Mouse (Mus musculus) heart, postnatal 0 days (tissue): ENCODE measurements around the gene Chpf2.
A peak's percentile ranks its signal among the peaks of the same experiment; 100 is the strongest.

Experiments used
- CTCF ChIP-seq: IDR thresholded peaks from 2 replicates; pipeline ENCODE4 v1.5.1; 2016; ENCODE audit warnings: antibody characterized with exemption, control low read depth, low read depth
- EP300 ChIP-seq: IDR thresholded peaks from 2 replicates; pipeline ENCODE4 v1.6.1; 2016; ENCODE audit warnings: antibody characterized with exemption, low read depth

- TF ChIP-seq CTCF, result no peak; the same call in 1 of the 2 replicates
- peak; percentile 28; the same call in 1 of the 2 replicates for TF ChIP-seq EP300
Observed at GRCm38 (mm10) chr5:24540387-24541143, 46.0 kb upstream of the Chpf2 start, which contains the start of gene Asb10.
